Mouse (Mus musculus) cerebellum, adult 11 months (tissue): ENCODE data around the gene Urod.

Experiments used
- DNase-seq: peaks from one replicate; pipeline ENCODE4 v3.0.0; 2022

Urod gene

DNA sequence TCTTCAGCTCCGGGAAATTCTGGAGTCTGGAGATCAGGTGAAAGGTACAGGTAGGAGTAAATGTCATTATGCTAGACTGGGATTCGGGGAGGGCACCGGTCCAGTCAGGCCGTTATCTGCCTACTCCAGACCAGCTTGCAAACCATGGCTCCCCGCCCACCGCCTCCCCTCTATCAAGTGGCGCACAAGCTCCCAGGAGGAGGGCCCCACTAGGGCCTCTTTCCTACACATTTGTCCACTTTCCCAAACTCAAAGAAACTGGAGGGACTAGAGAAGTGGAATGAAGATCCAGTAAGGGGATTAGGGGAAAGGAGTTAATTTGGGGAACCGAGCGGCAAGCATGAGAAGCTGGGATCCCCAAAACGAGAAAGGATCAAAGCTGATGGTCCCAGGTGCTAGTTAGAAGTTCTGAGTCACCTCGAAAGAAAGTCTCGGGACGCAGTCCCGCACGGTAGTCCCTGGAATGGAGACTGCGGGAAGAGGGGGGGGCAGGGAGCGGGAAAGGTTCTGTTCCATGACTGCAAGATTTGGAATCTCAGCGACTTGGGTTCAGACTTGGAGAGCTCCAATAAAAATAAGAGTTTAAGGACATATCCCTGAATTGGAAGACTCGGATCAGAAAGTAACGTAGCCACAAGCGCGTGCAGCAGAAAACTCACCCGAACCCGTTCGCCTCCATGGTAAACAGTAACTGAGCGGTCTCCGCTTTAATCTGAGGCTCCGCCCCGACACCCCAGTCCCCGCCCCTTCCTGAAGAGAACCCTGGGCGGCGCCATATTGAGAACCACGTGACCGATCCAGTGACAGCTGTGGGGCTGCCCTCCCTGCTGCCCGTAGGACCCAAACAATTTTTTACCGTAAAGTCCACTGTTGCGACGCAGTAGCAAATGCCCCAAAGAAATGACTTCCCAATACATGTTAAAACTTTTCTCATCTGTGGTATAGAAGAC, at the start of gene Urod:
Gene Urod (minus strand): TSS at position 742 of the 950 bp plus-strand sequence.
- DNase-seq, result peak; percentile 95

DNA sequence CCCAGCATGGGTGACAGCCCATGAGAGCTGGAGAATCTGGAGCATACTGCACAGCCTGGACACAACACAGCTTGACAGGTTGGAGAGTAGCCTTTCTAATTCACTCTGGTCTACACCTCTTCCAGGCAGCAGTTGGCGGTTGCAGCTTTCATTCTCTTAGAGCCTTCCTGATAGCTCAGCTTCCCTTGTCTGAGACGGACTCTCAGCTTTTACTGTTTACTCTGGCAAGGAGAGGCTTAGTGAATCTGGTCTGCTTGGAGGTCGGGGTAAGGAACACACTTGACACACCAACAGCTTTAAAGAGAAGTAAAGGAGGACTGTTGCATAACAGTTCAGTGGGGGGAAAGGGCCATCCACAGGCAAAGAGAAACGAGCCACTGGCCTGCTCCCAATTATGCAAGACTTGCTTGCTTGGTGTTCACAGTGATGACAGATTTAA, 47.1 kb upstream of the Urod start:
- peak; percentile 20 for DNase-seq

DNA sequence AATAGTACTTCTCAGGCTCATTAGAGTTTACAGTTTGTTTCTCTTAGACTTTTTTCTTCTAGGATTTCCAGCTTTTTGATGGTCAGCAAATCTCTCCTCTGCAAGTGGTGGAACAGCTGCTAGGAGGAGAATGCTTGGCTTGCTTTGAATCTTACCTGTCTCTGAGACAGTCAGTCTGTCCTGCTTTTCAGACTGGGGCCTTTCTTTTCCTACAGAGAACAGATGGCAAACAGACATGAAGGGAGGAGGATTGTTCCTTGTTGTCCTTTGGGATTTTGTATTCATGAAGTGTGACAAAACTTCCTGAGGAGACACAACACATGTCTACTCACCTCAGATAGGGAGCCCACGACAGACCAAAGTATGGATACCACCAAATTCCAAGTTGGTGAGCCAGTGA, 46.6 kb upstream of the Urod start:
- DNase-seq, result no peak

DNA sequence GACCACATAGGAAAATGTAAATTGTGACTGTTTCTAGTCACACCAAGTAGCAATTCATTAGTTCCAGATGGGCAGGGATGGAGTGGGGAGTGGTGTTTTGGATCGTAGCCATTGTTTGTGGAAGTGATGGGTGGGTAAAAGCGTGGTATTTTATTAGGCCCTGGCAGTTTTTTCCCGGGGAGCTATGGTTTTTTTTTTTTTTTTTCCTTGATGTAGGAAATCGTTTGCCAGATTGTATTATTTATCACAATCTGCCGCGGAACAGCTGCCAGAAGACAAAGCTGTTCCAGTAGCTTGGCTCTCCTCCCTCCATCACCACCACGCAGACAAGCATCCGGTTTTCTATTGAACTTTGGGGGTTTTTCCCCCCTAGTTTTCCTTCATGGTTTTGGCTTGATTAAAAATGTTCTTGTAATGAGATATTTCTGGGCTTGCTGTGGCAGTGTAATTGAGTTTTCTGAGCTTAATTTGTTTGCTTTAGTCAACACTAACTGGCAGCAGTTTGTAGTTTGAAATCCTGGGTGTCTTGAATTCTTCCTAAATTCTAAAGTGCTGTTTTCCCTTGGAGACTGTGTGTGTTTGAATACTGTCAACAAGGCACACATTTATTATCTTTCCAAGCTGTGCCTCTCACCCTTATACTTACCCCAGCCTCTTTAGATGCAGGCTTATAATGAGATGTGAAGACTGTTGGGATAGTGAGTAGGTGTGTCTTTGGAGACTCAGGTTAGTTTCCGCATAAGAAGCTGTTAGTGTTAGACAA, 45.9 kb upstream of the Urod start:
- DNase-seq, result peak; percentile 27

DNA sequence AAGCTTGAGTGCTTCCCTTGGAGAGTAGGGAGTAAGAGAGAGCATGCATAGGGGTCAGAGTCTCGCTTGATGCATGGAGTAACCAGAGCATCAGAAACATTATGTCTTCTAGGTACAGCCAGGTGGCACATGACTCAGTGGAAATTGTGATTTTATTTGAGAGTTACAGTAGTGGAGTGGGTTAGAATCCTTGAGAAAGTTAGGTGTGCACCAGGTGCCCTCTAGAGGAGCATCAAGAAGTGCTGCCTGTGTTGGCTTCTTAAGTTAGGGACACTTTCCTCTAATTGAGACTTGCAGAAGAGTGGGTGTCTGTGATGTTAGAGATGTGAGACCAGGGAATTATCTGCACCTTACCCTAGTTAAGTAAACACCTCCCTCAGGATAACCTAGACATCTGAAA, 36.9 kb upstream of the Urod start:
- DNase-seq, result no peak

DNA sequence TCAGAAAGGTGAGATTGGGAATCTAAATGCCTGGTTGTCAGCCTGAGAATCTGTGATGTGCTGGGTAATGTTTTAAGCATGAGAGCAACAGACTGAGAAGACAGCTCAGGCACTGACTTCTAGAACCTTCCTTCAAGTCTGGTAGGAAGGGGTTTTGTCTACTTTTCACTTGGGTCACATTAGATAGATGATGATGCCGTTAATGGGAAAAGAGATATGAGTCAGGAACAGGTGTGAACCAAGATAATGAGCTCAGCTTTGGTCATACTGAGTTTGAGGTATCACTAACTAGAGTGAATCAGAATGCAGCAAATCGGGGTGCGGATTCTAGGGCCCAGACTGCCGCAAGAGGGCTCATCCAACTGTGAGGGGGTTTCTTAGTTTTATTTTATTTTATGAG, 29.3 kb upstream of the Urod start:
- DNase-seq, result no peak

DNA sequence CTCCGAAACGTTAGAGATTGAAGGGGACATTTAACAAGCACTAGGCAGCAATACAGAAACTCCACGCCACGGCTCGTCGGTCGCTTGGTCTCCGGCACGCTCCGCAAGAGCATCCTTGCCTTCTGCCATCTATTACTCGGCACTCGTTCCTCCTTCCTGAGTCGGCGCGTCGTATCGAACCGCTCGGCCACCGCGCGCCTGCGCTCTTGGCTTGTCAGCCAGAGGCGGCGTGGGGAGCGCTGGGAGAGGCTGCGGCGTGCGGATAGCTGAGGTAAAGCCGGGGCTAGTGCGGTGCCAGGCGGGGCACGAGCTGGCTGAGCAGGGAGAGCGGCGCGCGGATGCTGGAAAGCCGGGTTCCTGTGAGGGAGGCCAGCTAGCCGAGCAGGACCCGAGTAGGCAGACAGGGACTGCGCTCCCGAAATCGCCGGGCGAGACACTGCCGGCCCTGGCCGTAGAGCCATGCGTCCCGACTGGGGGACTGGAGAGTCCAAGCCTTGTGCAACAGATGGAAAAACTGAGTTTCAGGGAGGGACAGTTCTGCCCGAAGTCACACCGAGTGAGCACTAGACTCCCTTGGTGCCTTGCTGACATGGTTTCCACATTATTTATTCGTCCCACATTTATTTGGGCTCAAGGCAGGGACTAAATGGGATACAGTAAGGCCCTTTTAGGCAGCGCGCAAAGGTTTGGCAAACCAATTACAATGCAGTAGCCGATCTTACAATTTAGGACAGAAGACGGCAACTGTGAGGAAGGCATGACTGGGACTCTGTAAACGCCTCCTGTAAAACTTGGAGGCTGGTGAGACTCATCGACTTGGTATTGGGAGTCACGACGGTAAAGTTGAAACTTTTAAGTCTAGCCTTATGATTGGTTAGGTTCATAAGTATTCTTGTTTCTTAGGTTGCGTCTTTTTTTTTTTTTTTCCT, 25.3 kb upstream of the Urod start, which contains the start of gene Eif2b3:
Gene Eif2b3 (plus strand): TSS at position 197 of the 929 bp plus-strand sequence.
- peak; percentile 87 for DNase-seq

DNA sequence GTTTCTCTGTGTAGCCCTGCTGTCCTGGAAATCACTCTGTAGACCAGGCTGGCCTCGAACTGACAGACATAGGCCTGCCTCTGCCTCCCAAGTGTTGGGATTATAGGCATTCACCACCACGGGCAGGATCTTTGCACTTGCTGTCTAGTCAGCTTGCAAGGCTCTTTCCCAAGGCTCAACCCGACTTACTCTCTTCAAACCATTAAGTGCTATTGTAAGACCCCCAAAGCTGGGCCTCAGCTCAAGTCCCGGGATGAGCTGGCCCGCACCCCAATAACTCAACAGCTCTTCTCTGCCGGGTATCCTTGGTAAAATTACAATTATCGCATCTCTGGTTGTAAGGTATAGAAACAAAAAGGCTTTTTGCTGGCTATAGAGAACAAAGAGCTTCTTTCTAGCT, 24.1 kb upstream of the Urod start:
- DNase-seq, result no peak

DNA sequence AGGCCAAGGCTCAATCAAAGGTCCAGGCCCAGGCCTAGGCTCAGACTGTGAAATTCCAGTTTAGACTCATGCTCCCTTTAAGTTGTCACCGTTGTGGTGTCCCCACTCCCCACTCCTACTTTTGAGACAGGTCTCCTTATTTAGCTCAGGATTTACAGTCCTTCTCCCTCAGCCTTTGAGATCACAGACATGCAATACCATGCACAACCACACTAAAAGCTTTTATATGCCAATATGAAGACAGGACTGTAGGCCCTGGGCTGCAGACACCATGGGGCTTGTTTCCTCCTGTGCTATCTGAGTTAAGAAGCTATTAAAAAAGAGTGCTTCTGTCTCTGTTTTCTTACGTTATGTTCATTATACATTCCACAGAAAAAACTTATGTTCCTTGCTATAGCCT, 23.5 kb upstream of the Urod start:
- DNase-seq, result no peak

DNA sequence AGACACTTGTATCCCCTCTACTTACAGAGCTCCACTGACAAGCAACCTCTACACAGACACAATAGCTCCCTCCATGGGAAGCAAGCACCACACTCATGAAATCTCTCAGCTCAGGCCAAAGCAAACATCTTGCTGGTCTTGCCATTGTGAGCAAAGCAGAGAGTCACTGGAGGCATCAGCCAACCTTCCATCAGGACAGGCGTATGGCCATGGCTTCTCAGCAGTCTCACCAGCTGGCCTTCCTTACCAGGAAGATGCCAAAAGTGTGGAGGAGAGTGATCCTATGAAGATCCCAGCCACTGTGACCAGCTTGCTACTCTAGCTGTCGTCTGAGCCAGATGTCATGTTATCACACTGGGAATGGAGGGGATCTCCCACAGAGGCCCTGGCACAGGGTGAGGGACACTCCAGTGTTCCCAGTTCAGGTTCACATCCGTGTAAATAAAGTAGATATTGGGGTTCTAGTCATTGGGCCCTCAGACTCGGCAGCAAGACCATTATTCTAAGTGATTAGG, 20.7 kb upstream of the Urod start:
- no peak for DNase-seq

DNA sequence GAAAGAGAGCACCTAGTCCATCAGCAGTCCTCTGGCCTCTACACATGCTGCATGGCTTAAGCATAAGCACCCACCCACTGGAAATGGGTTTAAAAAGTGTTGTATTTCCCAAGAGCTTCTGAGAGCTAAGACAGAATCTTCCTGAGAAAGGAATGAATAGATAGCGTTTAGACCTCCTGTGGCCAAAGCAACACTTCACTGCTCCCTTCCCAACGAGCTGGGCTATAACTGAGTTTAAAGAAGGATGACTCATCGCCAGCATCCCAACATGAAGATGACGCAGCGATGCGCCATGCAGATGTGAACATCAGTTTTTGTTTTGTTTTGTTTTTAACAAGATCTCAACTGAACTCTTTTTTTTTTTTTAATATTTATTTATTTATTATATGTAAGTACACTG, 19.4 kb upstream of the Urod start:
- DNase-seq, result no peak

DNA sequence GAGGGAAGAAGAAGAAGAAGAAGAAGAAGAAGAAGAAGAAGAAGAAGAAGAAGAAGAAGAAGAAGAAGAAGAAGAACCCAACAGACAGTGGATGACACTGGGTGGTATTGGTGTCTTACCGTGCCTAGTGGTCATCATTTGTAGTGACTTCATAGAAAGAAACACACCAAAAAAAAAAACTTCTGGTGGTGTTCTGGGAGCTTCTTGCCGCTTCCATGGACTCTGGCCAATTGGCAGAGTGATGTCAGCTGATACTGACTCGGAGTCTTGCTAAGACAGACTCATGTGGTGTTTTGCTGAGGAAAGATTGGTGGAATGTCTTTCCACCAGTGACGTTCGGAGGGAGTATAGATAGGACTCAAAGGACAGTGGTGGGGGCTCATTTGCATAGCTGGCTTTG, 16.0 kb upstream of the Urod start:
- no peak for DNase-seq

DNA sequence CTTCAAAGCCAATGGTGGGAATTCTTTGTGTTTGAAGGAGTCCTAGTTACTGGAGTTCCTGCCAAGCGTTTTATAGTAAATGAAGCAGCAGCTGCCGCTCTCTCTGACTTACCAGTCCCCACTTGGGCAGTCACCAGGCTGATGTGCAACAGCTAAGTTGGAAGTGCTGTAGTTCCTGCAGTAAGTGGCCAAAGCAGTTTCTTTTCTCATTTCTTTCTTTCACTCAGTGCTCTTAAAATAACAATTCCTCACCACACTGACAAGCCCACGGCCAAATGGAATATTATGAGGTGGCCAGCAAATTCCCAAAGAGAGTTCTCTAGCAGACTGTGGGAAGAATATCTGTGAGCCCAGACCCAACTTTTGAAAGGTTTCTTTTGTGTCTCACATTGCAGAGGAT, 12.8 kb upstream of the Urod start:
- DNase-seq, result no peak

DNA sequence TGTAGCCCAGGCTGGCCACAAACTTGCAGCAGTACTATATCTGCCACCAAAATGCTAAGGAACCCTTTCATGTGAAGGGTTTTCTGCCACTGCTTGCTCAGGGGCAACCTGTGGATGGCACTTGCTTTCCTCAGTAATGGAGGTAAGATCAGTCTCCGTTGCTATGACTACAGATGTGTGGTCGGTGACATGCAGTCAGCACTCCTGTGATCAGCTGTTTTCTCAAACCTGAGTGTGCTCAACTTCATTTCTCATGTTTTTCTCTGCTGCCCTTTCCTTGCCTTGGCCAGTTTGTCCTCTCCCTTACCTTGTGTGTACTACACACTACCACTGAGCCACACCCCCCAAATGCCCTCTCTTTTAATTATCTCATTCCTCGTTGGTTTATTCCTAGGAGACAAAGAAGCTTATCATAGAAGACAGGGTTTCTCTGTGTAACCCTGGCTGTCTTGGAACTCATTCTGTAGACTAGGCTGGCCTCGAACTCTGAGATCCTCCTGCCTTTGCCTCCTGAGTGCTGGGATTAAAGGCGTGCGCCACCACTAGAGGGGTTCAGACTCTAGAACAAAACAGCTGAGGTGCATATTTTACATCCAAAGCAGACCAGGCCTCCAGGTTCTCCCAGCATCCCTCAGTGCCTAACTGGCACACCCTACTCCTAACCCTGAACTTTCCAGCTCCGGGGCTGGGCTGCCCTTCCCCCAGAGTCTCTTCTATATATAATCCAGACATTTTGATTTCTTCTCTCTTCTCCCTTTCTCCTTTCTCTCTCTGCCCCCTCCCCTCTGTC, 11.6 kb upstream of the Urod start:
- no peak for DNase-seq

DNA sequence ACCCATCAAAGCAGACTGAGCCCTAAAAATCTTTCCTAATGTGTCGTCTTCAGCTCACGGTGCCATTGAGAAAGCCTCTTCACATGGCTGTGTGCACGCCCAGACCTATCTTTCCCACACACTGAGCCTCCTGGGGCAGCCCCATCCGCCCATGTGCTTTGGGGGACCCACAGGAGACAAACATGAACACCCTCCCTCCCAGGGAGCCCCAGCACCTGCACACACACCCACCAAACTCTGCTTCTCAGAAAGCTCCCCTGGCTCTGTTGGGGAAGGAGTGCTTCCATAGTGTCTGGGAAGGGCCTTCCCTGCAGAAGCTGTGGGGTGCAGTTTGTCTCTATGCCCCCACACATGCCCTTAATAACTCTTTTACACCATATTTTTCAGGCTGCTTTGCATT, 10.4 kb upstream of the Urod start:
- DNase-seq, result no peak

DNA sequence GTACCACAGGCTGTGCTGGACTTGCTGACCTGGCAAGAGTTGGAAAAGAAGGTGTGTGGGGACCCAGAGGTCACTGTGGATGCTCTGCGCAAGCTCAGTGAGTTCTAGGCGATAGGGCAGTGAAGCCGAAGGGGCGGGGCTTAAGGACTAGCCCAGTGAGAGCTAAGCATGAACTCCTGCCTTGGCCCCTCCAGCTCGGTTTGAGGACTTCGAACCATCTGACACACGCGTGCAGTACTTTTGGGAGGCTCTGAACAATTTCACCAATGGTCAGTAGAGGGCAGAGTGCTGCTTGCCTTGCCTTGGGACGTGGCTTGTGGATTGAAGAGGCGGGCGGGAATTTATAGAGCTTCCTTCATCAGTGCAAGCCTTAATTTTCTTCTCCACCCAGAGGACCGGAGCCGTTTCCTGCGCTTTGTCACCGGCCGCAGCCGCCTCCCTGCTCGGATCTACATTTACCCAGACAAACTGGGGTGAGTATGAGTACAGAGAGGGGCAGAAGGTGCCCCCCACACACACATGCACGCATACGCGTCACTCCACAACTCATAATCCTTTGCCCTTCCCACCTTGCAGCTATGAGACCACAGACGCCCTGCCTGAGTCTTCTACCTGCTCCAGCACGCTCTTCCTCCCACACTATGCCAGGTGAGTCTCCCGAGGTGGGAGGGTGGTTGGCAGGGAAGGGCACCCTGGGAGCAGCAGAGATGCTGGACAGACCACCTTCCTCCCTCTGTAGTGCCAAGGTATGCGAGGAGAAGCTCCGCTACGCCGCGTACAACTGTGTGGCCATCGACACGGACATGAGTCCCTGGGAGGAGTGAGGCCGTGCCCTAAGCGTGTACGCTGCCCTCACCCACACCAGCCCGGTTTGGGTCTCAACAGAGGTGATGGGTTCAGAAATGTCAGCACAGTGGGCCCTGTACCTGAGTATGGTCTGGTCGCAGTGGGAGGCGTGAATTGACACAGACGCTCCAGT, 8.6 kb upstream of the Urod start:
- peak; percentile 44 for DNase-seq

DNA sequence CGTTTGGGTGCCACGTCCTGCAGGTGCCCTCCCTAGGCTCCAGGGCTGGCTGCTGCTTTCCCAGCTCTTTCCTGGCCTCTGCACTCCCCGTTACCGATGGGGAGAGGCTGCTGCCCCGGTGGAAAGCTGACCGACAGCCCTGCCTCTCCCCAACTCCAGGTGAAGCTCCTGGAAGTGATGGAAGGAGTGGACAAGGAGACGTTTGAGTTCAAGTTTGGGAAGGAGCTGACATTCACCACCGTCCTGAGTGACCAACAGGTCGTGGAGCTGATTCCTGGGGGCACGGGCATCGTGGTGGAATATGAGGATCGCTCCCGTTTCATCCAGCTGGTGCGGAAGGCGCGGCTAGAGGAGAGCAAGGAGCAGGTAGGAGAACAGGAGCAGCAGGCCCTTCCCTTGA, 7.7 kb upstream of the Urod start:
- DNase-seq, result no peak

DNA sequence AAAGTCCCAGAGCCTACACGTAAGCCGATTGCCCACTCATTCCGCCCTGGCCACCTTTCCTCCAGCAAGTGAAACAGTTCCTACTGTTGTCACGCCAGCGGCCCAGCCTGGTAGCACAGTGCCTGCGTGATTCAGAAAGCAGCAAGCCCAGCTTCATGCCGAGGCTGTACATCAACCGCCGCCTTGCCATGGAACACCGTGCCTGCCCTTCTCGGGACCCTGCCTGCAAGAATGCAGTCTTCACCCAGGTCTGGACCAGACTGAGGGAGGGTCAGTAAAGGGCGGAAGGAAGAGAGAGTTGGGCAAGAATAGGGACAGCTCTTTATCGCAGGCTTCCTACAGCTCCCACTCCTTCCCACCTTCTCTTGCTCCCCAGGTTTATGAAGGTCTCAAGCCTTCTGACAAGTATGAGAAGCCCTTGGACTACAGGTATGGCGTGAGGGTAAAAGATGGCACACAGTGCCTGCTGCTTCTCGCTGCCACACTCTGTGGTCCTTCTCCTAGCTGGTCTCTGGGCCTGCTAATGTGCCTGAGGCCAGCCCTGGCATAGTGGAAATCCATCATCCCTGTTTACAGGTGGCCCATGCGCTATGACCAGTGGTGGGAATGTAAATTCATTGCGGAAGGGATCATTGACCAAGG, 5.4 kb upstream of the Urod start:
- no peak for DNase-seq

DNA sequence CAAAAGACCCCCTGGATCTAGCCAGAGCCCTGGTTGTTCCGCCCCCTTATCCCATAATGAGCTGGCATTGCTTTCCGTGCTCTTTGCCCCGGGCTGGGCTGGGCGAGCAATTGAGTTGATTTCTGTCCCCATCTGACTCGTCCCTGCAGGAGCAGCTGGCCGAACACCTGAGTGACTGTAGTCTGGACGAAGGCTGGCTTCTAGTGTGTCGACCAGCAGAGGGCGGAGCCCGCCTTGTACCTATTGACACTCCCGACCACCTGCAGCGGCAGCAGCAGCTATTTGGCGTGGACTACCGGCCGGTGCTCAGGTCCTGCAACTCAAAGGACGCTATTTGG, 1.6 kb upstream of the Urod start:
- peak; percentile 57 for DNase-seq
